Mouse (Mus musculus) embryonic facial prominence, embryonic 12.5 days (tissue): ENCODE measurements around the gene Il2ra. TPM values are rescaled to one million over a fixed set of nuclear protein-coding genes. Genes with fewer than 3 reads are reported as not detected.

Experiments used
- ATAC-seq: fragments of 200-750 bp; cut with Nextera tagmentation; 2 replicates; pipeline ENCODE4 v1.8.0; 2017; ENCODE audit not compliant: insufficient number of reproducible peaks, insufficient read depth, low FRiP score, low TSS enrichment
- H3K27ac ChIP-seq: fragments of 300-500 bp; sonication (generic); 2 replicates; pipeline ENCODE4 v1.5.1; 2016; ENCODE audit warnings: mild to moderate bottlenecking
- H3K27me3 ChIP-seq: fragments of 300-500 bp; sonication (generic); 2 replicates; pipeline ENCODE4 v1.6.1; 2016; ENCODE audit warnings: mild to moderate bottlenecking, moderate library complexity
- H3K36me3 ChIP-seq: fragments of 300-500 bp; sonication (generic); 2 replicates; pipeline ENCODE4 v1.6.1; 2016; ENCODE audit warnings: mild to moderate bottlenecking
- H3K4me1 ChIP-seq: fragments of 300-500 bp; sonication (generic); 2 replicates; pipeline ENCODE4 v1.6.1; 2016
- H3K4me2 ChIP-seq: fragments of 300-500 bp; sonication (generic); replicated peaks from 2 replicates; pipeline ENCODE4 v1.6.1; 2016; ENCODE audit warnings: mild to moderate bottlenecking, moderate library complexity
- H3K4me3 ChIP-seq: fragments of 300-500 bp; sonication (generic); 2 replicates; pipeline ENCODE4 v1.5.1; 2016; ENCODE audit warnings: mild to moderate bottlenecking
- H3K9ac ChIP-seq: fragments of 300-500 bp; sonication (generic); 2 replicates; pipeline ENCODE4 v1.6.1; 2016; ENCODE audit warnings: mild to moderate bottlenecking, moderate library complexity
- H3K9me3 ChIP-seq: fragments of 300-500 bp; sonication (generic); 2 replicates; pipeline ENCODE4 v1.6.1; 2016; ENCODE audit warnings: mild to moderate bottlenecking, moderate library complexity
- WGBS: fragments of 180-500 bp; shearing (Covaris S2); methylation state at CpG from one replicate; pipeline ENCODE4 v1.1.7; 2016; 5-methylcytosine and 5-hydroxymethylcytosine counted together
- polyA plus RNA-seq: library from polyadenylated mRNA; unstranded; fragments of >200 nt; fragmentation: Nextera tagmentation; extraction: Ambion mirVana; gene quantifications from 2 replicates; pipeline ENCODE4 v1.2.1, GENCODE M21; 2016

The Il2ra gene
- polyA plus RNA-seq, 1 experiment from 2014 or later = not detected

GRCm38 (mm10) chr2:11654990-11655931 is 12.7 kb downstream of the Il2ra start:
- H3K4me3 ChIP-seq = no peak overlapping the region
- H3K36me3 ChIP-seq = no peaks in the 10 kb centered on the region
- 63% methylated on average over 9 of the region's 9 CpGs for WGBS
- H3K4me1 ChIP-seq = no peaks in the 10 kb centered on the region
- no peaks in the 10 kb centered on the region for H3K27me3 ChIP-seq
- no peak for ATAC-seq
- H3K27ac ChIP-seq = no peak overlapping the region
- no peaks in the 10 kb centered on the region for H3K9me3 ChIP-seq
- H3K4me2 ChIP-seq = no peak overlapping the region
- no peak overlapping the region for H3K9ac ChIP-seq

DNA sequence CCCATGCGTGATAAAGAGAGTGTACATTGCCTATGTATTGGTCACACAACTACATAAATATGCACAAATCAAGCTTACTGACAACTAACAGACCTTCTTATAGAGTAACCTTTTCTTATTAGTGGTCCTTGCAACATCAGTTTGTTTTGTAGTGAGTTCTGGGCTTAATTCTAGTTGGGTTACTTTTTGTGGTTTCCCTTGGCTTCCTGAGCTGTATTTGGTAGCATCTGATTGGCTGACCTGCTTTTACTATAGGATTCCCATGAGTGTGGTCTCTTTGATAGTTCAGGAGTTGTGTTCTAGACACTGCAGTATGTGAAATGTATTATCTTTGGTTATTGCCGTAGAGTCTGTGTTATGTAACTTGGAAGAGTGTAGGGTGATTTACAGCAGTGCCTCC is 15.0 kb downstream of the Il2ra start:
- Histone ChIP-seq H3K4me3 (no peak overlapping the region), H3K4me1 (no peaks in the 10 kb centered on the region), H3K9ac (no peak overlapping the region), H3K4me2 (no peak overlapping the region), H3K27me3 (no peaks in the 10 kb centered on the region), H3K9me3 (no peaks in the 10 kb centered on the region), H3K27ac (no peak overlapping the region), H3K36me3 (no peaks in the 10 kb centered on the region)
- 79% methylated on average over 2 of the region's 2 CpGs for WGBS
- no peak for ATAC-seq

GRCm38 (mm10) chr2:11659263-11659662 is 16.7 kb downstream of the Il2ra start:
- Histone ChIP-seq H3K36me3 (no peaks in the 10 kb centered on the region), H3K9me3 (no peaks in the 10 kb centered on the region), H3K4me2 (no peak overlapping the region), H3K4me1 (no peaks in the 10 kb centered on the region), H3K27ac (no peak overlapping the region), H3K27me3 (no peaks in the 10 kb centered on the region), H3K9ac (no peak overlapping the region), H3K4me3 (no peak overlapping the region)
- WGBS = 57% methylated on average over 2 of the region's 2 CpGs
- ATAC-seq = no peak

GRCm38 (mm10) chr2:11662143-11662906 is 19.7 kb downstream of the Il2ra start:
- Histone ChIP-seq H3K27me3 (no peaks in the 10 kb centered on the region), H3K4me3 (no peak overlapping the region), H3K9me3 (no peaks in the 10 kb centered on the region), H3K4me1 (no peaks in the 10 kb centered on the region), H3K9ac (no peak overlapping the region), H3K4me2 (no peak overlapping the region), H3K36me3 (no peaks in the 10 kb centered on the region), H3K27ac (no peak overlapping the region)
- WGBS = 79% methylated on average over 6 of the region's 6 CpGs
- no peak for ATAC-seq

DNA sequence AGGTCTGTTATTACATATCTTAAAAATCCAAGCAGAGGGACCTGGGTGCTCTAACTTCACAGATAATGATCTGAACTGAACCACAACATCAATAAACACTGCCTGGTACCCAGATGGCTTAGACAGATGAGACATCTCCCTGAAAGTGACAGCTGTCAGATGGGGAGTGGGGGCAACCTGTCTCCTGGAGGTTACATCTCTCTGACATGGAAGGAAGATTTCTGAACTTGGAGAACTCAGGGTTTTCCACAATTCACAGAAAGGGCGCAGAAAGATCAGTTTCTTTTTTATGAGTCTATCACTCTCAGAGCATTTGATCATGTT is 20.3 kb downstream of the Il2ra start:
- no peak overlapping the region for H3K9ac ChIP-seq
- no peaks in the 10 kb centered on the region for H3K36me3 ChIP-seq
- H3K4me1 ChIP-seq = no peaks in the 10 kb centered on the region
- no peaks in the 10 kb centered on the region for H3K9me3 ChIP-seq
- no peak for ATAC-seq
- H3K27ac ChIP-seq = no peak overlapping the region
- H3K4me3 ChIP-seq = no peak overlapping the region
- no peak overlapping the region for H3K4me2 ChIP-seq
- H3K27me3 ChIP-seq = no peaks in the 10 kb centered on the region
- 96% methylated on average over 1 of the region's 1 CpGs for WGBS

DNA sequence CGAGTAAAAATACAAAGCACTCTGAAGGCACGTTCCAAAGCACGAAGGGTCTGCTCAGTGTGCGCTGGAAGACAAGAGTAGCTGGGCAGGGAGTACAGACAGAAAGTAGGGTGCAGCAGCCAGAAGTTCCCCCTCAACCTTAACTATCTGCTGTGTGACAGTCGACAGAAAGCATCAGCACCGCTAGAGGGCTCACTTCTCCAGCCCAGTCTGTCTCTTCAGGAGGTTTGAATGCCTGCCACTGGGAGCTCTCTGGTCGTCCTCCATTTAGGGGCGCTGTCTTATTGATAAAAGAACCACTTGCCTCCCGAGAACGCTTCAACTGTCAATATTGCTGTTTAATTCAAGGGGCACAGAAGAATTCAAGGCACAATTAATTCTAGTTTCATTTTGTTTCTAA is 21.4 kb downstream of the Il2ra start:
- ATAC-seq = no peak
- Histone ChIP-seq H3K4me2 (peak overlapping the region; percentile 4; the same call in 1 of the 2 replicates), H3K36me3 (no peaks in the 10 kb centered on the region), H3K4me3 (no peak overlapping the region), H3K9ac (no peak overlapping the region), H3K4me1 (no peaks in the 10 kb centered on the region), H3K27me3 (no peaks in the 10 kb centered on the region), H3K27ac (no peak overlapping the region), H3K9me3 (no peaks in the 10 kb centered on the region)
- 5% methylated on average over 10 of the region's 10 CpGs for WGBS

GRCm38 (mm10) chr2:11664367-11664766 is 21.8 kb downstream of the Il2ra start:
- H3K27ac ChIP-seq = no peak overlapping the region

DNA sequence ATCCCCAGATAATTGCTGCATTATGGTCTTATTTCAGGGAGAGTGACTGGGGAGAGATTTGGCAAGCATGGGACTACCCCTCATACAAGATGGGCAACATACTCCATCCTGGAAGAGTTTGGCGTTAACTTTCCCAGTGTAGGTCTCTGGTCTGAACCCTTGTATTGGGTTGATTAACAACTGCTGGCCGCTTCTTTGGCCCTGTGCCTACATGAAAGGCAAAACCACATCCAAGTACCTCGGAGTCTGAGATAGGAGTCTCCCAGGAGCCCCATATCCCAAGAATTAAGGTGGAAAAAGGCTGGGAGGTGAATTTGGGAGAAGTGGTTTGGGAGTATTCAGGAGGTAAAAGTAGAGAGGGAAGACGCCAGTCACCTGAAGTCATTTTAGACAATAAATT is 22.2 kb downstream of the Il2ra start:
- no peak overlapping the region for H3K27ac ChIP-seq
- WGBS = 83% methylated on average over 4 of the region's 4 CpGs
- H3K4me2 ChIP-seq = no peak overlapping the region

More at GRCm38 (mm10) chr2:11664367-11664766, 21.8 kb downstream of the Il2ra start:
- Histone ChIP-seq H3K9ac (no peak overlapping the region), H3K9me3 (no peaks in the 10 kb centered on the region), H3K4me1 (no peaks in the 10 kb centered on the region), H3K36me3 (no peaks in the 10 kb centered on the region), H3K4me2 (peak overlapping the region; percentile 4; the same call in 1 of the 2 replicates), H3K27me3 (no peaks in the 10 kb centered on the region), H3K4me3 (no peak overlapping the region)
- ATAC-seq = no peak
- WGBS = 41% methylated on average over 6 of the region's 6 CpGs

GRCm38 (mm10) chr2:11665326-11665725 is 22.7 kb downstream of the Il2ra start:
- H3K27me3 ChIP-seq = no peaks in the 10 kb centered on the region
- H3K4me2 ChIP-seq = no peak overlapping the region
- H3K36me3 ChIP-seq = no peaks in the 10 kb centered on the region
- no peak overlapping the region for H3K4me3 ChIP-seq
- H3K9me3 ChIP-seq = no peaks in the 10 kb centered on the region
- H3K4me1 ChIP-seq = no peaks in the 10 kb centered on the region
- 91% methylated on average over 3 of the region's 3 CpGs for WGBS
- H3K27ac ChIP-seq = no peak overlapping the region
- no peak overlapping the region for H3K9ac ChIP-seq
- no peak for ATAC-seq

More for the DNA sequence above, 22.2 kb downstream of the Il2ra start:
- no peaks in the 10 kb centered on the region for H3K27me3 ChIP-seq
- H3K4me1 ChIP-seq = no peaks in the 10 kb centered on the region
- ATAC-seq = no peak
- H3K9ac ChIP-seq = no peak overlapping the region
- H3K36me3 ChIP-seq = no peaks in the 10 kb centered on the region
- H3K4me3 ChIP-seq = no peak overlapping the region
- H3K9me3 ChIP-seq = no peaks in the 10 kb centered on the region

DNA sequence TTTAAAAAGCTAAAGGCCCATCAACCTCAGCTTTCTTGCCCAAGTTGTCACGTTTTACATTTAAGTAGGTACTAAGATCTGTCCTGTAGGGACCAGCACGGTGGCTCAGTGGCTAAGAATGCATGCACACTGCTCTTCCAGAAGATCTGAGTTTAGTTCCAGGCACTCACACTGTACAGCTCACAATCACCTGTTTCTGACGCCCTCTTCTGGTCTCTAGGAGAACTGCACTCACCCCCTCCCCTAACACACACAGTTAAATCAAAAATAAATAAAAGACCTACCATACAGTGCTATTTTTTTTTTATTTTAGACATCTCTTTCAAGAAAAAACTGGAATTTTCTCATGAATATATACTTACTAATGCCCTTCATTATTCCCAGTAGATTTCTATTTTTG is 29.5 kb downstream of the Il2ra start:
- Histone ChIP-seq H3K36me3 (no peaks in the 10 kb centered on the region), H3K4me2 (no peak overlapping the region), H3K9me3 (peaks cover 5% of the 10 kb centered on the region; the same call in 1 of the 2 replicates), H3K27ac (no peak overlapping the region), H3K9ac (no peak overlapping the region), H3K4me1 (no peaks in the 10 kb centered on the region), H3K27me3 (no peaks in the 10 kb centered on the region), H3K4me3 (no peak overlapping the region)
- no peak for ATAC-seq
- WGBS = 24% methylated on average over 3 of the region's 3 CpGs

GRCm38 (mm10) chr2:11679626-11680025 is 37.0 kb downstream of the Il2ra start:
- H3K9ac ChIP-seq = no peak overlapping the region
- no peaks in the 10 kb centered on the region for H3K9me3 ChIP-seq
- WGBS = 71% methylated on average over 7 of the region's 7 CpGs
- no peak overlapping the region for H3K4me3 ChIP-seq
- no peak for ATAC-seq
- no peaks in the 10 kb centered on the region for H3K27me3 ChIP-seq
- H3K4me2 ChIP-seq = no peak overlapping the region
- no peaks in the 10 kb centered on the region for H3K4me1 ChIP-seq
- no peaks in the 10 kb centered on the region for H3K36me3 ChIP-seq
- no peak overlapping the region for H3K27ac ChIP-seq

DNA sequence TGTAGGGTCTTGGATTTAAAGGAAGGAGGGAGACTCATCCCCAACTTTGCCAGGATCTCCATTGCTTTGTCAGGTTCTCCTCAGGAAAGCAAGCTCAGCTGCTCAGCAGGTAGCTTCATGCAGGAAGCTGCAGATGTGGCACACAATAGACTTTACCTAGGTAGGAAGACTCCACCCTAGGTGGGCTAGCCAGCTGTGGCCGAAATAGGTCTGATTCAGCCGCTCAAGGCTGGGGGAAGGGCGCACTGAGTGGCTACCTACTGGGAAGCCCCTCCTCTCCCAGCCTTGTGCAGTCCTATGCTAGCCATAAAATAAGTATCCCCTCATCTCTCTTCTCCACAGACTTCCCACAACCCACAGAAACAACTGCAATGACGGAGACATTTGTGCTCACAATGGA is 40.1 kb downstream of the Il2ra start:
- Histone ChIP-seq H3K9me3 (no peaks in the 10 kb centered on the region), H3K4me1 (no peaks in the 10 kb centered on the region), H3K9ac (no peak overlapping the region), H3K27ac (no peak overlapping the region), H3K27me3 (no peaks in the 10 kb centered on the region), H3K36me3 (no peaks in the 10 kb centered on the region), H3K4me3 (no peak overlapping the region), H3K4me2 (no peak overlapping the region)
- WGBS = 65% methylated on average over 4 of the region's 4 CpGs
- no peak for ATAC-seq
